Mouse (Mus musculus): ENCODE data around the gene Fam189a1.

Gene Fam189a1

DNA sequence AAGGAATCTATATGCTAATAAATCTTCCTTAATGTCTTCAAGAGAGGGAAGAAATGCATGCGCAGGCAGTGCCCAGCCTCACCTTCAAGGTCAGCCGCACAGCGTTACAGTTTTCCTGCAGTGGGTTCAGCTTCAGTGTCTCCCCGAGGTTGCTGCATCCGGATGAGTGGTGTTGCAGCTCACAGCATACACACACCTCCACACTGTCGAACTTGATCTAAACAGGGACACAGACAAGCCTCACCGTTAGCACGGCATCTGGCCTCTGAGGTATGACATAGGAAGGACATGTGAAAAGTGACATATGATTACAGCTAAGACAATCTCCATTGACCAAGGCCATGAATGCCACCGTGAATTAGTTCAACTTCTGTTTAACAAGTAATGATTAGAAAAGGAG, 336.7 kb downstream of the Fam189a1 start:
- in situ Hi-C loops (cut with MboI) = no loop called here

DNA sequence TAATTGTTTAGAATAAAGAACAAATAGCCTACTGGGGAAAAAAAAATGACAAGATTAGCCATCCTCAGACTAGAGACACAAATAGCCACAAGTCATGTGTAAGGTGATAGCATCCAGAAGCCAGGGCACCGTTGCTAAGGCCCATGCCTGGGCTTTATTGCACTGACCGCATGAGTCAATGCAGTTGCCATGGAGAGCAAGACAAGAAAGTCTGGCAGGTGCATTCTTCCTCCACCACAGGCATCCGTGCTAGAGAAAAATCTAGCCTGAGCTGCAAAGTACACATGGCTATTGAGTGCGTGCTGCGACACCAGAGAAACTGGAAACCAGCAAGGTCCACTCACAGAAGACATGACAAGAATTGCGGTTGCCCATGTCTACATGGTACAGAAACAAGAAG, 347.5 kb downstream of the Fam189a1 start:
- in situ Hi-C loops (cut with MboI) = no loop called here

DNA sequence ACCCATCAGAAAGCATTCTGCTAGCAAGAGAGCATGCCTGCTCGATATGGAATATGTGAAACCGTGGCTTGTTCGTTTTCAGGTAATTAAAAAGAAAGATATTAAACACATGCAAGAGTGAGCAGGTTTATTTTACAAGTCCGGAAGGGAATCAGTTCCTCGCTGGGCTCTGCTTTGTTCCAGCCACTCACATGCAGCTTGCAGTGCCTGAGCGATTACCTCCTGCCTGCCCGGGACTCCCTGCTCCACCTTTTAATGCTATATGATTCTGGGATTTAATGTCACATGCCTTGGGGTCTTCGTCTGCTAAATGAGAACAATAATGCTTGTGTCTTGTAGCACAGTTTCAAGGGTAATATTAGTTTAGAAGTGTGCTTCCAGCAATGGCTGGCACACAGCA, 351.3 kb downstream of the Fam189a1 start:
- in situ Hi-C loops (cut with MboI) = no loop called here

DNA sequence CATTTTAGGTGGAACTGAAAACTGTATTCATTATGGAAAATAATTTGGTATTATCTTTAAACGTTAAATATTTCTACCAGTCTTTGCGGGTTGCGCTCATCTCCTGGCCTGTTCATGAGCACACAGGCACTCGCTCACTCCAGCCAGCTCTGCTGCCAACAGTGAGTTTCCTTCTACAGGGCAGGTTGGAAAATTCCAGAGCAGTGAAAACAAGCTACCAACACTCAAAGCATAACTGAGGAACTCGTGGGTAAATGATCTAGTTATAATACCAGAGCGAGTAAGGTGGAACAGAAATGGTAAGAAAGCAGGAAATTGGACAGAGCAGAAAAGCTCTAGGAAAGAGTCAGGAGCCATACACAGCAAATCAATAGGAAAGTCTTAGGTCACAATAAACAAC, 360.8 kb downstream of the Fam189a1 start:
- in situ Hi-C loops (cut with MboI) = no loop called here

DNA sequence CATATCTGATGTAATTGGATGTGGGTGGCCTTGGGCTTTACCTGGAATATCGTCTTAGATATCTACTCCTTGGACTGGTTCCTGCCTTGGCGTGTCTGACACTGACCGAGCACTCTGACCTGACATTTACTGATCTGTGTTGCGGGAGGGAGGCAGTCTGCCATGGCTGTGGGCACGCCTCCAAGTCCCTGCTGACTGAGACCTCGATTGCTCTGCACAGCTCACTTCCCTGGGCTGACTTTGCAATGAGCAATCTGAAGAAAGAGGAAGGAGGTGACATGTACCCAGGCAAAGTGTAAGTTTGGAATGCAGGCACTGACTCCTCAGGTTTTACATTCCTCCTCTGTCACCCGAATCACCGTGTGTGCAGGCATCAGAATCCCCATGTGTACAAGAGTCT, 364.3 kb downstream of the Fam189a1 start:
- in situ Hi-C loops (cut with MboI) = no loop called here

DNA sequence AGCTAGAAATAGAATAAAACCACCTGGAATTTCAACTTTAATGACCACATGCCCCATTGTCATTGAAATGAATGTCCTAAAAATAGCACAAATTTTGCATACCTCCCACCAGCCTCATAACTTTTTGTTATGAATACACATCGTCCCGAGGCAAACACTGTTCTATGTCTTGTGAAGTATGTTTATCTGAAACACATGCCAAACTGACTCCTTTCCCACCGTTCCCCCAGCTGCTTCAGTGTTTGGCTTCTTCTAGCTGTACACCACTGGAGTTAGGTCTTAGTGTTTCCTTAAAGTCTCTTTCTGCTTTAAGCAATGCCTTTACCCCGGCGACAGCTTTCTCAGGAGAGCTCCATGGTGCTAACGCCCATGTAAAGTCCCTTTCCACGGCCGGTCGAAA, 365.2 kb downstream of the Fam189a1 start:
- in situ Hi-C loops (cut with MboI) = no loop called here

DNA sequence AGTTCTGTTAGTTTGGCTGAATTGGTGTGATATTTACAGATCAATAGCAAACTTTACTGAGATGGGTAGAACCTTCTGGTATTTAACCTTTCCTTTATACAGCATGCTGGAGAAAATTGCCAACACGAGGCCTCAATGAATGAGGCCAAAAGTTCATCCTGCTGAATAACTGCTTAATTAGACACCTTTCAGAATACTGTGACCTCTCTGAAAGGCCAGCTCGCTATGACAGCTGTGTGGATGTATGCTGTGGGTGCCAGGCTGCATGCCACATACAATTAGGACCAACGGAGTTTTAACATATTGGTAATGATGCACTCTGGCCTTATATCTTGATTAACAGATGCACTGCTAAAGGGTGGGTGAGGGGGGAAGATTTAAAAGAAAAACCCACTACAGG, 371.3 kb downstream of the Fam189a1 start:
- in situ Hi-C loops (cut with MboI) = no loop called here

DNA sequence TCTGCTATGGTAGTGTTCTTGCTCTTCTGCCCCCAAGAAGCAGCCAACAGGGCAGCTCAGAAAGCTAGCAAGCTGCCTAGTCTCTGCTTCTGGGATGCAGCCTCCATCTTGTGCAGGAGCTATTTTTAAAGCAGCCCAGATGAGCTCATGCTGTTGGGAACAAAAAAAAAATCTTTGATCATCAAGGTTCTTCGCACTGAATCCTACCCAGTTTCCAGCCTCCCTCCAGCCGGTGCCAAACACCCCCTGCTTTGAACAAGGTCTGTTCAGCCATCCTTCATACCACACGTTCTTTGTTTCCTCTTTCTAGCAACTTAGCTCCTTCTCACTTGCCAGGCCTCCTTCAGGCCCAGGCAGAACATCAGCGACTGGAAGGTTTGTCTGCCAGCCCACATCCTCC, 376.9 kb downstream of the Fam189a1 start:
- in situ Hi-C loops (cut with MboI) = no loop called here

DNA sequence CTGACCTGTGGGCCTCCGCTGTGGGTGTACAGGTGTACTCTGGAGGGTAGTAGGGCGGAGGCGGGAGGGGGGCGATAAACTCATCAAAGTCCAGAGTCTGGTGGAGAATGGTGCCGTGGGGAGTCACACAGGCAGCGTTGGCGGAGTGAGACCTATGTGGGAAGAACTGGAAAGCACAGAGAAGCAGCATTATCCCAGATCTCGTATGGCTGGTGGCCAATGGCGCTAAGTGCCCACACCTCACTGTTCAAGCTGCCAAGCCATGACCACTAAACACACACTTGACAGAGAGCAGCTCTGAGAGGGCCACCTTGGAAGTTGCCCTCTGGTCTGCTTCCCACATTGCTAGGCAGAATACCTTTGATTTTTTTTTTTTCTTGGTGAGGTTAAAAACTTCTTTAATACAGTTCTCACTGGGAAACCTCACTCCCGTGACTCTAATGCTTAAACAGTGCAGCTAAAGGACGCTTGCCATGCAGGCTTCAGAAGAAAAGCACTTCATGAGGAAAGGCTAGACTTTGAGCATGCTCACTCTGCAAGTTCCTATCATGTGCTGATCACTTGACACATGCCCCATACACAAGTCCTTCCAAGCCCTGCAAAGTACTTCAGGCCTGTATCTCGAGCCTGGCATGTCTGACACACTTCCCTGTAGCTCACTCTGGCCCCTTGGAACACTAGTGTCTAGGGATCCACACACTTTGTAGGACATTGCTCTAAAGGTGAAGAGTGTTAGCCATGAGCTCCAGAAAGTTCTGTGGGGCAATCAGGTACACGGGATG, 379.5 kb downstream of the Fam189a1 start:
- in situ Hi-C loops (cut with MboI) = no loop called here

DNA sequence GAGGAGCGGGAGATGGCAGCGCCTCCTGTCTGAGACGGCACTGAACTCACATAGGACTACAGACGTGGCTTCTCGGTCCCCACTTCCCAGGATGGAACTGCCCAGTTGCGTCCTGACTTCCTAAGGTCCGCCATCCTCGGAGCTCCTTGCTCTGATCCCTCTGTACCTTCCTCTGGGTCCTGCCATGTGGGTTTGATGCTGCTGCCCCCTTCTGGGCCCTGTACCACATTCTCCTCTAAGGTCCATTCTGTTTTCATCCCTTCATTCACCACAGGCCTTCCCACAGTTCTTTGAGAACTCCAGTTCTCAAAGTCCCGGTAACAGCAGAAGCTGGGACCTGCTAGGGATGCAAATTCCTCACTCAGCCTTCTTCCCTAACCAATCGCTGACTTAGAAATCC, 382.9 kb downstream of the Fam189a1 start:
- in situ Hi-C loops (cut with MboI) = no loop called here

DNA sequence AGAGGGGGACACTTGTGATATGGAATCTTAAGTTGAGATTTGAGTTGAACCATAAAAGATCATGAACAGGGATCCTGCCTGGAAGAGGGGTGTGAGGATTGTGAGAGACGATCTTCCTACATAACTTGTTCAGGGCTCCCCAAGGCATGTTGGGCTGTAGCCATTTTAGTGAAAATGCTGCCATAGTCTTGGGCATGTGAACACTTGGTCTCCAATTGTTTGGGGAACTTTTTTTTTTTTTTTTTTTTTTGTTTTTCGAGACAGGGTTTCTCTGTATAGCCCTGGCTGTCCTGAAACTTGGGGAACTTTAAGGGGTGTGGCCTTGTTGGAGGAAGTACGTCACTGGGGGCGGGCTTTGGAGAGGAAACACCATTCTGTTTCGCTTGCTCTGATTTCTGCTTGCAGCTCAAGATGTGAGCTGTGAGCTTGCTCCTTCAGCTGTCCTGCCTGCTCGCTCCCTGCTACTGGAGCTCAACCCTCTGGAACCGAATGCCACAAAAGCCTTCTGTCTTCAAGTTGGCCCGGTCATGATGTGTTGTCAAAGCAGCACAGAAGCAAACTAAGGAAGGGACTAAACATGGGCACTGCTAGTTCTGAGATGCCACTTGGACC, 385.5 kb downstream of the Fam189a1 start:
- in situ Hi-C loops (cut with MboI) = no loop called here

DNA sequence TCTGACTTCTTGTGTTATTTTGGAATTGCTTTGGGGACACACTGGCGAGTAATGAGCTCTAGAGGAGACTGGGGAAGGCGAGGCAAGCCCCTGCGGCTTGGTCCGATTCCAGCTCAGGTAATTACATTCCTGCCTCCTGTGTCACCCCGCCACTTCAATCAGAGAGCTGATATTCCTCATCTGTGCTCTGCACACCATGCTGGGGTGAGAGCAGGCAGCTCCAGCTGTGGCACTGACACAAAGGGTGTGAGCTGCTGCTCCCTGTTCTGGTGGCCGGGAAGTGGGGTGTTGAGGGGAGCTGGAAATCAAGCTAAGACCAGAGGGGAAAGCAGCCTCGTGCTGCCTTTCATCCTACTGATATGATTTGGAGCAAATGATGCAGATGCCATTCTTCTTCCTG, 386.6 kb downstream of the Fam189a1 start:
- in situ Hi-C loops (cut with MboI) = no loop called here

DNA sequence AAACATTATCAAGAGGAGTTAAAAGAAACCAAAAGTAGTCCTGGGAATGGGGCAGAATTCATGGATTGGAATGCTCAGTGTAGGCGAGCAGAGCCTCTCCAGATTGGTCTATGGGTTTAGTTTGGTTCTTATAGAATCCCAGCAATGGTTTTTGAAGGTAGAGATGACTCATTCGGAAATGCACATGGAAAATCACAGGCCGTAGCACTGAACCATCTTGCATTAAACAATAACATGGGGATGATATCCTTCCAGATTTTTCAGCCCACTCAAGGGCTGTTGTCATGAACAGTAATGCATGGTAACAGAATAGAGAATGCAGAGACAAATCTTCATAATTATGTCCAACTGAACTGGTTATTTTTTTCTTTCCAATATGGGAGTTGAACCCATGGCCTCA, 390.8 kb downstream of the Fam189a1 start:
- in situ Hi-C loops (cut with MboI) = no loop called here

DNA sequence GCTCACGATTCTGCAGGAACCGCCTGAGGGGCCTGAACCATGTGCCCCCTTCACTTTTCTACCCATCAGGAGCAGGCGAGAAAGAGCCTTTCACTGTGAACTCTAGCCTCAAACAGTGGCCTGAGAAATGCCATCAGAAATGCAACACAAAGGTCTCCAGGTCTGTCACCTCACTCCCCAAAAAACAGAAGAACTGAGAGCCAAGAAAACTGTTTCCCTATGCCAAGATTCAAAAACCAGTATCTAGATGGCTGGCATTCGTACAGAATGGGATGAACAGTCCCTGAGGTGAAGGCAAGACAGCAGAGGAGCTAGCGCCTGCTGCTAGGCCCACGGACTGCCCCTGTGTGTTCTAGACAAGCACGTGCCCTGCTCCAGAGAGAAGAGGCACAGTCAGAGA, 401.2 kb downstream of the Fam189a1 start:
- in situ Hi-C loops (cut with MboI) = no loop called here

DNA sequence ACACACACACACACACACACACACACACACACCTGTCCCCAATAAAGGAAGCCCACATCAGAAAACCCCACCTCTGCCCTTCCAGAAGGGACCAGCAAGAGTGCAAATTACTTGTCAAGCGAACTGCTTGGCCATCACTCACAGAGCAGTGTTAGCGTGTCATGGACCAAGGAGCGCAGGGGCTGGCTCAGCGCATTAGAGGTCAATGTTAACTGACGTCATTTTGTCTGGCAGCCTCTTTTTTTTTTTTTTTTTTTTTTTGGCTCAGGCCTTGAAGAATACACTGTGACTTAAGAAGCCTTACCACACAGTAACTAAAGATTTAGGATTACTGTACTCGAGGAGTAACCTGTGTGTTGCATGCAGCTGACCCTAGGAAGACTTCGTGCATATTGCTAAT, 402.2 kb downstream of the Fam189a1 start:
- in situ Hi-C loops (cut with MboI) = no loop called here

DNA sequence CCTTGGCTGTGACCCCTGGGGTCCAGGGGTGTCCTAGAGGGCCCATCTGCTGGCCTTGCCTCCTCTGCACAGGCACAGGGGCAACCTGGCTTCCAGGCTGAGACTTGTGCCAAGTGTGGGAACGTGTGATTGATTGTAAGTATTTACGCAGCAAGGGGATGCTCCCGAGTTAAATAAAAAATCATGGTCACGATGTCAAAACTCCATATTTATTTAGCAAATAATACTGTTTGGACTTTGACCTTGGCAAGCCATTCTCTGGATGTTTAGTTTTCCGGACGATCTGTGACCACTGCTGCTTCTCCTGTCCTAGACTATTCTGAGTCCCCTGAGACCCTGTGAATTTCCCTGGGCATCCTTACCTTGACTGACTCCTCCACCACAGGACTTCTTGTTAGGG, 402.7 kb downstream of the Fam189a1 start:
- in situ Hi-C loops (cut with MboI) = no loop called here

DNA sequence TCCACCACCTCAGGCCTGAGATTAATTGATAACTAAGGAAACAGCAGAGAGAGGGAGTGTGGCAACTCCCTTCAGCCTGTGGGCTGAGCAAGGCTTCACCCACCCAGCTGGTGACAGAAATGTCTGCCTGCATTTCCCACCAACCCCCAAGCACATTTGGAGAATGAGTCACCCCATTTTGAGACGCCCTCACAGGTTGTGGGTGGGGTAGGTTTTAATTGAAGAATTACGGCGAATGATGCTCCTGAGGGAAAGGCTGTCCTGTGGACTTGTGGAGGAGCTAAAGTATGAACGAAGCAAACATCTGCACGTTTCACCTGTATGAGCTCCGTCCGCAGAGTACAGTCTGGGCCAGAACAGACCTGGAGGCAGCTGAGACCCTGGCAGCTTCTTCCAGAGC, 404.2 kb downstream of the Fam189a1 start:
- in situ Hi-C loops (cut with MboI) = no loop called here

DNA sequence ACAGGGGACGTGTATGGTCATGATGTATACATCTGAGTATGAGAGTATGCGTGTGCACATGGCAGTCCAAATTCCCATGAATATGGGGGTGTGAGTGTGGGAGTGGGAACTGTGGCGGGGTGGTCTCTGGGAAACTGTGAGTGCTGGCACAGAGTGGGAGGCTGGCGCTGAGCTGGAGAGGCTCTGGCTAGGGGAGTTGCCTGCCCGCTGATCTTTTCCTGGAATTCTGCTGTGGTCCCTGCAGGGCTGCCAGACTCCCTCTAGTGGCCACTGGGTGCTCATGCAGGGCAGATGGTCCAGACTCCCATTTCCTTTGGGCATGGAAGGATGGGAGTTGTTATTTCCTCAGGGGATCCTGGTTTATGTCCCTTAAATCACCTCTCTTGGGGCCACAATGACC, 404.9 kb downstream of the Fam189a1 start:
- in situ Hi-C loops (cut with MboI) = no loop called here

DNA sequence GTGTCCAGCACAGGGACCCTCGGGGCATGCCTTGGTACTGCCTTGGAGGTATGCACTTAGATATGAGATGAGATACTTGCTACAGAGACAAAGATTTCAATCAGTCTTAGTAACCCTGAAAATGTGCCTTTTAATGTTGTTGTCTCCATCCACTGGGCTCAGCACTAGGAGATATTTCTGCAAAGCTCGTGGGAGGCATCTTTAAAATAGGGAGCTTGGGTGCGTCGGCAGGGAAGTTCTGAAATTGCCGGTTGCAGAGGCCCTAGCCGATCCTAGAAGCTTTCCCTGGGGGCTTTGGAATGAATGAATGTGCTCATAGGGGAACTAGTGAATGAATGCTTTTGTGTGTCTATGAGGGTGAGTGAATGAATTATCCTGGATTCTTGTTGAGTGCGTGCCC, 412.8 kb downstream of the Fam189a1 start:
- in situ Hi-C loops (cut with MboI) = loop anchor here (25.0 kb wide), 1 partner anchor 581 kb away; the partner anchor contains the start of gene Trpm1

DNA sequence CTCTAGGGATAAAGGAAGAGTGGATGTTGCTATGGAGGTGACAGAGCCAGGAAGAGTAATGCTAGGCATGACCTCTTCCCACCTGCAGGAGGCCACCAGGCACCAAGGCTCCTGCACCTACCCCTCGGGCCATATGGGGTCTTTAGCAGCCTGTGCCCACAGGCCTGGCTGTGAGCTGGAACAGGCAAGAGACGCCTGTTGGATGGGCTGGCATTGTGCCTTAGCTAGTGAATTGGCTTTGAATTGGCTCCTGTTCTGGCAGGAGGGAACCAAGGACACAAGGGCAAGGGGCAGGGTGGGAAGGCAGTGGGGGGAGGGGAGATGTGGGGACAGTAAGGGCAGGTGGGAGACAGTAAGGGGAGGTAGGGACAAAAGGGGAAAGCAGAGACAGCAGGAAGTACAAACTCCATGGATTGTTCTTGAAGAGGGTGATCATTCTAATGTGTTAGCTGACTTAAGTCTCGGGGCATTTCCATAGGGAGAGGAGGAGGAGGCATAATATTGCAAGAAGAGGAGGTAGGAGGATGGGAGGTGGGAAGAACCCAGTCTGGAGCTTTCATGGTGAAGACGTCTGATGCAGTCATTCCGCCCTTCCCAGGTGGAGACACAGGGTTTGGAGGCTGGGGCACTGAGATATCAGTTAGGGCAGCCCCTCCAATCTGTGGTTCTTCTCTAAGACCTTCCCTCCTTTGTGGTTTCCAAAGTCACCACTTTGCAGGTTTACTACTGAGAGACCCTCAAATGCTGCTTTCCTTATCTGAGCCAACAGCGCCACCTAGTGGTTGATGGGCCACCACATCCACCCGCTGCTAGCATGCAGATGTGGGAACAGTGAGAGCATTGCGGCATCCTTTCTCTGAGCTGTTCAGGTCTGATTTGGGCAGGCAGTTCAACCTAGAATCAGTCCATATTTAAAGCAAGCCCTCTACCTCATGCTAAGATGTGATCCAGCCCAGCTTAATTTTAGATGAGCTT, 414.8 kb downstream of the Fam189a1 start:
- in situ Hi-C loops (cut with MboI) = loop anchor here (25.0 kb wide), 1 partner anchor 579 kb away; the partner anchor contains the start of gene Trpm1

DNA sequence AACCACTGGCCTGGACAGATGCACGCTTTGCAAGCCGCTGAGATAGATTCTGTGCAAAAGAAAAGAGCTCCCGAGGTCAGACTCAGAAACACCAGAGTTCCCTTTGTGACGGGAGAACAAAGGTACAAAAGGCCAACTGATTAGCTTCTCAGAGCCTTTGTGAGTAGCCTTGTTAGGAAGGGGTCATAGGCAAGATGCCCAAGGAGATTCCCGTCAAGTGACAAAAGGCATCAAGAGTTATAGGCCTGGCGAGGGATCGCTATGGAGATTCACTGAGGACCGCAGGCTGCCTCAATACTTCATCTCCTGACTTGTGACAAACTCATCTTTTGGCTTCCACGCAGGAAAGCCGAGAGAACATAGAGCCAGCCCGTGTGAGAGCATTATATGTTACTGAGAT, 417.2 kb downstream of the Fam189a1 start:
- in situ Hi-C loops (cut with MboI) = loop anchor here (25.0 kb wide), 1 partner anchor 577 kb away; the partner anchor contains the start of gene Trpm1

DNA sequence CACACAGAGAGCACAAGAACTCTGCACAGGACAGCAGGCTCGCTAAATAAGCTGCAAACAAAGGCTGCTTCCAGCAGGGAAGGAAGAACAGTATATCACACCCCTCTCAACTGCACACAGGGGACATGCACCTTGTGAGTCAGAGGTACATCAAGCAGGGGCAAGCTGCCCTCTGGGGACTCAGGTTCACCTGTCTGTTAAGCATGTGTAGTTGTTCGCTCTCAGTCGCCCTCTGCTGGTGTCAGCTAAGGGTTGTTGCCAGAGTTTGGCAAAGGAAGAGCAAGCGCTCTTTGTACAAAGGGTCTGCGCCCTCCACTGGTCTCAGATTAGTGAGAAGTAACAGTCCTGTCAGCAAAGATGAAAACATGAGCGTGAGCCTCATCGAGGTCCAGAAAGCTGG, 426.6 kb downstream of the Fam189a1 start:
- in situ Hi-C loops (cut with MboI) = loop anchor here (25.0 kb wide), 1 partner anchor 567 kb away; the partner anchor contains the start of gene Trpm1

Data from mature B cell (primary cell).